Mouse (Mus musculus) liver, postnatal 0 days (tissue): Measurements from ENCODE around the gene Spaca9.

ENCODE experiments used
- CTCF ChIP-seq: sonication (generic); IDR thresholded peaks from 2 replicates; pipeline ENCODE4 v1.5.1; 2016; ENCODE audit warnings: antibody characterized with exemption, low read depth
- EP300 ChIP-seq: IDR thresholded peaks from 2 replicates; pipeline ENCODE4 v1.6.1; 2016; ENCODE audit warnings: antibody characterized with exemption, low read depth, mild to moderate bottlenecking

- TF ChIP-seq CTCF (no peak), EP300 (no peak)
Observed at GRCm38 (mm10) chr2:28737112-28737511, 37.6 kb upstream of the Spaca9 start.
